Mouse (Mus musculus) lung, embryonic 16.5 days (tissue): Measurements from ENCODE around the gene Dkc1. TPM values are rescaled to one million over a fixed set of nuclear protein-coding genes. Genes with fewer than 3 reads are reported as not detected.

Experiments used
- ATAC-seq: fragments of 200-750 bp; cut with Nextera tagmentation; 2 replicates; pipeline ENCODE4 v1.8.0; 2017; ENCODE audit warnings: low read depth, mild to moderate bottlenecking, moderate library complexity
- H3K27ac ChIP-seq: fragments of 300-500 bp; sonication (generic); 2 replicates; pipeline ENCODE4 v1.5.1; 2014; ENCODE audit warnings: mild to moderate bottlenecking, control low read depth, low read length
- H3K27me3 ChIP-seq: fragments of 300-500 bp; sonication (generic); 2 replicates; pipeline ENCODE4 v1.6.1; 2014; ENCODE audit warnings: low read depth, low read length, mixed read lengths; ENCODE audit not compliant: control insufficient read depth, insufficient read depth
- H3K36me3 ChIP-seq: fragments of 300-500 bp; sonication (generic); 2 replicates; pipeline ENCODE4 v1.6.1; 2014; ENCODE audit warnings: low read length; ENCODE audit not compliant: control insufficient read depth, insufficient read depth
- H3K4me1 ChIP-seq: fragments of 300-500 bp; sonication (generic); replicated peaks from 2 replicates; pipeline ENCODE4 v1.6.1; 2014; ENCODE audit warnings: low read length, mixed read lengths; ENCODE audit not compliant: control insufficient read depth, insufficient read depth
- H3K4me2 ChIP-seq: fragments of 300-500 bp; sonication (generic); 2 replicates; pipeline ENCODE4 v1.6.1; 2014; ENCODE audit warnings: low read depth, low read length, control low read depth
- H3K4me3 ChIP-seq: fragments of 300-500 bp; sonication (generic); 2 replicates; pipeline ENCODE4 v1.5.1; 2014; ENCODE audit warnings: mild to moderate bottlenecking, low read length, control low read depth
- H3K9ac ChIP-seq: fragments of 300-500 bp; sonication (generic); 2 replicates; pipeline ENCODE4 v1.6.1; 2014; ENCODE audit warnings: low read length, control low read depth
- H3K9me3 ChIP-seq: fragments of 300-500 bp; sonication (generic); 2 replicates; pipeline ENCODE4 v1.6.1; 2016; ENCODE audit warnings: low read length; ENCODE audit not compliant: control insufficient read depth
- WGBS: fragments of 180-500 bp; shearing (Covaris S2); extraction: QIAGEN DNeasy Blood & Tissue Kit; methylation state at CpG from one replicate; pipeline ENCODE4 v1.1.7; 2014; 5-methylcytosine and 5-hydroxymethylcytosine counted together
- polyA plus RNA-seq: library from polyadenylated mRNA; unstranded; fragments of >200 nt; fragmentation: Nextera tagmentation; extraction: Ambion mirVana; gene quantifications from 2 replicates; pipeline ENCODE4 v1.2.1, GENCODE M21; 2015

Dkc1 gene
- 99.6 and 108 TPM in 2 replicates for polyA plus RNA-seq

DNA sequence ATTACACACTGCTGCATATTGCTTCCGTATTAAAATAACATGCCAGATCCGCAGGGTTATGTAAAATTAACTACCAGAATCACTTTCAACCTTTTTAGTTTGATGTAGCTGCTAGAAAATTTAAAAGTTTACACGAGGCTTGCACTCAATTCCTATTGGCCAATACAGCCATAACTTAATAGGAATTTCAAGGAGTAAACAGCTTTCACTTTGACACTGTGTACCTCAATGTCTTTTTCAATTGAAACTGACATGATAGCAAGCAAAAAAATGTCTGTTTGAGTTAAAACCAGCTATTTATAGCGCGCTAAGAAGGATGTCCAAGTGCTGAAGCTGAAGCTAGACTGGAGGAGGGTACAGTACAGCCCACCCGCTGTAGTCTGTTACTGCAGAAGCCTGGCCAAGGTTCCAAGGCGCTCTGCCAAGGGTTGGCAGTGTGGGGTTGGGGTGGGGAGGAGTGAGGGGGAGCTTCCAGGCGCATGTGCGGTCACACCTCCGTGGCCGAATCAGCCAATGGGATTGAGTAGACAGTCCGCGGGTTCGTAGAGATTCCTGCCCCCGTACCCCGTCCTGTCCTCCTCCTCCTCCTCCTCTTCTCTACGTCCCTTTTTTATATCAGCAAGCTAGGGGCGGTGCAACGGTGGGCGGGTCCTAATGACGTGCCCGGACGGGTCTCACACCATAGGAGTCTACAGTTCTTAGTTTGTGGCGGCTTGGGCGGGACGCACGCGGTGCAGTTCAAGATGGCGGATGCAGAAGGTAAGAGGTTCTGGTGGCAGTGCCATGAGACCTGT, at the start of gene Dkc1:
Gene Dkc1, plus strand, starts transcription at position 486 of the 794 bp plus-strand sequence.
- no peaks in the 10 kb centered on the region for H3K27me3 ChIP-seq
- peak; percentile 99 for ATAC-seq
- peak within 1 kb of the TSS; percentile 48 for H3K4me2 ChIP-seq
- H3K4me3 ChIP-seq: peak within 1 kb of the TSS; percentile 67
- H3K4me1 ChIP-seq: no peaks in the 10 kb centered on the region
- H3K9me3 ChIP-seq: no peaks in the 10 kb centered on the region
- peak within 1 kb of the TSS; percentile 81 for H3K27ac ChIP-seq
- 18% methylated on average over 29 of the region's 29 CpGs for WGBS
- H3K9ac ChIP-seq: peak within 1 kb of the TSS; percentile 75
- no peaks in the 10 kb centered on the region for H3K36me3 ChIP-seq

DNA sequence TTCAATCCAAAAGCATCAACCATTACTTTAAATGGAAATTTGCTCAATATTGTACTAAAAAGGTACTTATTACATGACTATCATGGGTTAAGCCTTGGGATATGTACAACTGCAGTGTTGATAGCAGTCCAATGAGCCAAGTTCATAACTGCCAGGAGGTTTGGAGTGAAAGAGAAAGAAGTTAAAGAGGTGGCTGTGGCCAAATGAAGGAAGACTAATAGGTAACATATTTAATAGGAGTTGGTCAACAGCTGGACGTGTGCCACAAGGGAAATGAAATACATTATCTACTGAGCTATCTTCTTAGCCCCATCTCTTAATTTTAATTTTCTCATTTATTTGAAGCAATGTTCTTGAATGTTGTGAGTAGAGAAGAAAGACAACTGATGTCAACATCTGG, 49.7 kb upstream of the Dkc1 start:
- Histone ChIP-seq H3K9me3 (no peaks in the 10 kb centered on the region), H3K36me3 (no peaks in the 10 kb centered on the region), H3K9ac (no peak overlapping the region), H3K4me3 (no peak overlapping the region), H3K4me1 (no peaks in the 10 kb centered on the region), H3K4me2 (no peak overlapping the region), H3K27me3 (no peaks in the 10 kb centered on the region), H3K27ac (no peak overlapping the region)
- no peak for ATAC-seq
- WGBS: 54% methylated on average over 1 of the region's 1 CpGs

- Histone ChIP-seq H3K4me2 (peak overlapping the region; percentile 18), H3K4me3 (peak overlapping the region; percentile 6; the same call in 1 of the 2 replicates), H3K36me3 (no peaks in the 10 kb centered on the region), H3K4me1 (no peaks in the 10 kb centered on the region), H3K9ac (no peak overlapping the region), H3K27me3 (no peaks in the 10 kb centered on the region), H3K27ac (peak overlapping the region; percentile 73), H3K9me3 (no peaks in the 10 kb centered on the region)
- WGBS: 30% methylated on average over 3 of the region's 3 CpGs
- ATAC-seq: peak; percentile 67
Observed at GRCm38 (mm10) chrX:75046921-75047635, 48.6 kb upstream of the Dkc1 start.

DNA sequence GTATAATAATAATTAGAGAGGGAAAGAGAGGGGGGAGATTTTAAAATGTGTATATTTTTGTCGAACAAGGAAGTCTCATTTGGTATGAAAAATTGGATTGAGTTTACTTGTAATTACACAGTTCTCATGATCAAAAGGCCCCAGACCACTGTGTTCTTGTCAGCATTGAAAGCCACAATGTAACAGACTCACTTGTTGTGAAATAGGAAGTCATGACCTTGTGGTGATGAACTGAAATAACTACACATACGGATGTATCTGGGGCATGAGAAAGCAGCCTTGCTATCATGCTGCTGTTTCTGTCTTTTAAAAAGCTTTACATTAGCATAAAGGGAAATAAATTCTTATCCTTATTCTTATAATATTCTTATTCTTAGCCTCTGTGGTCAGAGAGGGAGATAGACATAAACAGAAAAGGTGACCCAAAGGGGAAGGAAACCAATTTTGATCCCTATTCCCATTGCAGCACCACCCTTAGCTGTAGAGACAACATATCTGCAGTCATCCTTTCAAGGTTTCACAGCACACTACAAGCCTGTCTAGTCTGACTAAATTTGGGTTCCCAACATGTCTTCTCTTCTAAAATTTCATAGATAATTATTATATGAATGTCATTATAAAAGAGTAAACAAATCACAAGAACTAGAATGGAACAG, 39.4 kb upstream of the Dkc1 start:
- Histone ChIP-seq H3K4me2 (no peak overlapping the region), H3K4me3 (no peak overlapping the region), H3K27ac (no peak overlapping the region), H3K9ac (no peak overlapping the region), H3K36me3 (no peaks in the 10 kb centered on the region), H3K9me3 (no peaks in the 10 kb centered on the region), H3K27me3 (no peaks in the 10 kb centered on the region), H3K4me1 (no peaks in the 10 kb centered on the region)
- peak; percentile 66; the same call in 1 of the 2 replicates for ATAC-seq
- 64% methylated on average over 2 of the region's 2 CpGs for WGBS

DNA sequence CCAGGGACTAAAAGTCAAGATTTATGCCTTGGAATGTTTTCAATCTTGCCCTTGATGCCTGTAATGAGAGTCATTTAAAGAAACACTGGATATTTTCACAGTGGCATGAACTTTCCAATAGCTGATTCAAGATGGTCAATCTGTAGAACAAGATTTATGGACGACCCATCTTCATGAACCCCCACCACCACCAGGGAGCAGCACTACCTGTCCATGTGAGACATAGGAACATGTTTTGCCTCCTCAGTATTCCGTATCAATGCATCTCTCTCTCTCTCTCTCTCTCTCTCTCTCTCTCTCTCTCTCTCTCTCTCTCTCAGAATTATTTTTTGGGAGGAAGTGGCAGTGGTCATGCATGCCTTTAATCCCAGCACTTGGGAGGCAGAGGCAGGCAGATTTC, 13.3 kb upstream of the Dkc1 start:
- H3K36me3 ChIP-seq: no peaks in the 10 kb centered on the region
- no peak overlapping the region for H3K27ac ChIP-seq
- no peak overlapping the region for H3K4me3 ChIP-seq
- no peaks in the 10 kb centered on the region for H3K9me3 ChIP-seq
- H3K4me2 ChIP-seq: no peak overlapping the region
- H3K9ac ChIP-seq: no peak overlapping the region
- no peak for ATAC-seq
- WGBS: 60% methylated on average over 2 of the region's 2 CpGs
- no peaks in the 10 kb centered on the region for H3K4me1 ChIP-seq
- H3K27me3 ChIP-seq: no peaks in the 10 kb centered on the region

- peak; percentile 82 for ATAC-seq
Observed at GRCm38 (mm10) chrX:75083982-75084773, 11.5 kb upstream of the Dkc1 start.

GRCm38 (mm10) chrX:75084774-75085508, 10.7 kb upstream of the Dkc1 start, which contains the start of gene Gab3:
Gene Gab3 (minus strand): TSS chrX:75085458.
- Histone ChIP-seq H3K9ac (peak within 1 kb of the TSS; percentile 67), H3K9me3 (no peaks in the 10 kb centered on the region), H3K4me1 (no peaks in the 10 kb centered on the region), H3K36me3 (no peaks in the 10 kb centered on the region), H3K4me2 (peak within 1 kb of the TSS; percentile 53), H3K27ac (peak within 1 kb of the TSS; percentile 51), H3K27me3 (no peaks in the 10 kb centered on the region), H3K4me3 (peak within 1 kb of the TSS; percentile 62)
- 18% methylated on average over 2 of the region's 17 CpGs for WGBS
- peak; percentile 97 for ATAC-seq

More at GRCm38 (mm10) chrX:75083982-75084773, 11.5 kb upstream of the Dkc1 start:
- no peaks in the 10 kb centered on the region for H3K4me1 ChIP-seq
- no peaks in the 10 kb centered on the region for H3K9me3 ChIP-seq
- peak overlapping the region; percentile 62 for H3K4me3 ChIP-seq
- H3K27me3 ChIP-seq: no peaks in the 10 kb centered on the region
- H3K9ac ChIP-seq: peak overlapping the region; percentile 67
- H3K36me3 ChIP-seq: no peaks in the 10 kb centered on the region
- whole genome bisulfite sequencing: 16% methylated on average over 26 of the region's 26 CpGs
- peak overlapping the region; percentile 53 for H3K4me2 ChIP-seq
- H3K27ac ChIP-seq: peak overlapping the region; percentile 51

DNA sequence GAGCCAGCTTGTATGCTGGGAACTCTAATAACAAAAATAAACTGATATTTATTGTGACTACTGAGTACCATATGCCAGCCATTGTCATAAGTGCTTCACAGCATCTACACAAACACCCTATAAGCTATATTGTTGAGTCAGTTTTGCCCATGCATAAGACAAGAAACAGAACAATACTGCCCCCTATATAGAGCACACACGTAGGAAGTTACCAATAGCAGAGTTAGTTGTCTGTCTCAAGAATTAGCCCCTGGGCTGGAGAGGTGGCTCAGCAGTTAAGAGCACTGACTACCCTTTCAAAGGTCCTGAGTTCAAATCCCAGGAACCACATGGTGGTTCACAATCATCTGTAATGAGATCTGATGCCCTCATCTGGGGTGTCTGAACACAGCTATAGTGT, 10.0 kb upstream of the Dkc1 start:
- 16% methylated on average over 1 of the region's 1 CpGs for WGBS
- H3K27ac ChIP-seq: no peak overlapping the region
- H3K9me3 ChIP-seq: no peaks in the 10 kb centered on the region
- H3K4me2 ChIP-seq: no peak overlapping the region
- no peak for ATAC-seq
- H3K4me3 ChIP-seq: no peak overlapping the region
- H3K36me3 ChIP-seq: no peaks in the 10 kb centered on the region
- no peaks in the 10 kb centered on the region for H3K27me3 ChIP-seq
- no peak overlapping the region for H3K9ac ChIP-seq
- no peaks in the 10 kb centered on the region for H3K4me1 ChIP-seq
